Mouse (Mus musculus): Measurements from ENCODE around the gene Sult6b1.

DNA sequence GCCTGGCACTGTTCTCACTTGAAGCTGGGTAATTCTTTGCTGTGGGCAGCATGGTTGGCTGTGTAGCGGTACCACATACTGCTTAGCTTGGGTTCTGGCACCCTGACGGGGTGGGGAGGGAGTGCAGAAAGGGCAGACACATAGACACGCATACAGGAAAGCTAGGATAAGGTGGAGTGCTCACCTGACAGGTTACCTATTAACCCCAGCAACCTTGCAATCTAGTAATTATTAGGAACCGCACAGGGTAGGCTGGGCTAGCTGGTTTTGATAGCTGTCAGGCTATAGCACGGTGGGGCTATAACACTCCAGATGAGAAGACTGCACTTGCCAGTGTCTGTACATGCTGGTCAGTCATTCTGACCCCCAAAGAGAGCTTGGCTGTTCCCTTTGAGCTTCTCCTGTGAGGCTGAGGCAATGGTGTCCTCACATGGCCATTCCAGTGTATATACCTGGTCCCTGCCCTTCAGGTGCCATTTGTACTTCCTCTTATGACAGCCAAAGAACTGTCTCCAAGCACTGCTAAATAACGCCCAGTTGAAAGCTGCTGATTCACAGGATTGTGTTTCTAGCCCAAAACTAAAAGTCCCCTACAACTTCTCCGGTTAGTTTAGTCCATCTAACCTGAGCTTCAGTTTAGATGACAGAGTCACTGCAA is 64.4 kb downstream of the Sult6b1 start:
- no peak for TF ChIP-seq CTCF (conservative IDR thresholded peaks at IDR 0.05; ENCODE audit: insufficient read depth, insufficient read length, low read depth, low read length)
- TF ChIP-seq POLR2A (IDR thresholded peaks at IDR 0.05; ENCODE audit: low read depth, low read length), result no peak
